Mouse (Mus musculus): ENCODE results near the gene Mtg2. TPM values are rescaled to one million over a fixed set of nuclear protein-coding genes. Genes with fewer than 3 reads are reported as not detected.

Mtg2 gene
- polyA plus RNA-seq, 1 experiment from 2014 or later = 24.4 TPM

DNA sequence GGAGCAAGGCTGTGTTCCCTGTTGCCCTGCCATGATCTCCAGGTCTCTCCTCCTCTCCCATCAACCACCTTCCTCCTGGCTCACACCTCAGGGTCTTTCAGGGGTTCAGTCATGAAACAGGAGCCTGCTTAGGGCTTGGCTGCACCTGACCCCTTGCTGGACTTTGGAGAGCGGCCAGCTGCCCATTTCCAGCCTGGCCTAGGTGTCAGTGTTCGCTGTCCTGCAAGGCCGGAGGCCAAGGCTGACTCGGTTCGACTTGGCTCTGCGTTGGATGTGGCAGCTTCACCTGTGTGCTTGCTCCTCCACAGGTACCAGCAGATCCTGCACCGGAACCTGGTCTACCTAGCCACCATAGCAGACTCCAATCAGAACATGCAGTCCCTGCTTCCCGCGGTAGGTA is 17.4 kb upstream of the Mtg2 start:
- WGBS = 94% methylated on average over 9 of the region's 9 CpGs
- Histone ChIP-seq H3K9ac (no peak overlapping the region), H3K36me3 (peaks cover 38% of the 10 kb centered on the region), H3K4me1 (replicated peaks) (0 out of 2 replicates have a peak, but pooled peaks cover 3% of the 10 kb centered on the region), H3K27ac (no peak overlapping the region), H3K27me3 (no peaks in the 10 kb centered on the region), H3K9me3 (replicated peaks) (no peaks in the 10 kb centered on the region), H3K4me3 (no peak overlapping the region), H3K4me2 (no peak overlapping the region)
- ATAC-seq (replicated peaks; ENCODE audit: insufficient number of reproducible peaks, insufficient read depth, low FRiP score, low read depth) = no peak

GRCm38 (mm10) chr2:180063338-180064131 is 6.9 kb upstream of the Mtg2 start:
- WGBS = 90% methylated on average over 11 of the region's 11 CpGs

DNA sequence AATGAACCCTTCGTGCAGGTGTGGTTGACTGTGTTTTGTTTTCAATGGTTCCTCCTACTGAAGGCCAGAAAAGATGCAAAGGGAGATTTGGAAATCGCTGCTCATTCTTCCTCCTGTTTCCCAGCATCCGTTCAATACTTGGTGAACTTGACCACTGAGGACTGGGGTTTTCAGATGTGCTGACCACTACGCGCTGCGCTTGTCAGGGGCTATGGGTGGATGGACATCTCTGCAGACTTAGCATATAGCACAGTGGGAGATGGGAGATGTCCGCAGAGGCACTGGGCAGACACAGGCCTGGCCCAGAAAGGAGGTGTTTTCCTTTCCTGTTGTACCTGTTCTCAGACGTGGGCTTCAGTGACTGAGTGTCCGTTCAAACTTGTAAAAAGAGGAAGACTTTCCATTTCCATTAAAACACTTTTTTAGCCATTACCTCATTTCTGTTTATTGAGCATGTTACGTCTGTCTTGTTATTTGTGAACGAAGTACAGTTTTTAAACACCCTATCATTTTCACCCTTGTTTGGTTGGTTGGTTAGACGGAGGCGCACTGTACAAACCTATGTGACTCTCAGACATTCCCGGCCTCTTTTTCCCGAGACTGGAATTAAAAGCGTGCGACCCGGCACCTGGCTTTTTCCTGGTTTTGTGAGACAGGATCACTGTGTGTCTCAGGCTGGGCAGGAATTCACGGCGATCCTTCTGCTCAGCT is 463 bp upstream of the Mtg2 start:
- Histone ChIP-seq H3K27me3 (no peaks in the 10 kb centered on the region), H3K4me3 (peak overlapping the region; percentile 80), H3K4me1 (replicated peaks) (peaks cover 10% of the 10 kb centered on the region), H3K36me3 (peaks cover 8% of the 10 kb centered on the region; the same call in 1 of the 2 replicates), H3K9ac (peak overlapping the region; percentile 75), H3K27ac (peak overlapping the region; percentile 80), H3K9me3 (replicated peaks) (no peaks in the 10 kb centered on the region), H3K4me2 (peak overlapping the region; percentile 76)
- ATAC-seq (replicated peaks; ENCODE audit: insufficient number of reproducible peaks, insufficient read depth, low FRiP score, low read depth) = no peak; the same call in 1 of the 2 replicates
- WGBS = 32% methylated on average over 20 of the region's 20 CpGs

More at GRCm38 (mm10) chr2:180063338-180064131, 6.9 kb upstream of the Mtg2 start:
- no peak overlapping the region for H3K27ac ChIP-seq
- no peak overlapping the region for H3K4me2 ChIP-seq
- H3K4me1 ChIP-seq (replicated peaks) = no peaks in the 10 kb centered on the region
- H3K9me3 ChIP-seq (replicated peaks) = no peaks in the 10 kb centered on the region
- H3K9ac ChIP-seq = no peak overlapping the region
- no peaks in the 10 kb centered on the region for H3K27me3 ChIP-seq
- peaks cover 49% of the 10 kb centered on the region for H3K36me3 ChIP-seq
- no peak overlapping the region for H3K4me3 ChIP-seq
- no peak for ATAC-seq (replicated peaks; ENCODE audit: insufficient number of reproducible peaks, insufficient read depth, low FRiP score, low read depth)

DNA sequence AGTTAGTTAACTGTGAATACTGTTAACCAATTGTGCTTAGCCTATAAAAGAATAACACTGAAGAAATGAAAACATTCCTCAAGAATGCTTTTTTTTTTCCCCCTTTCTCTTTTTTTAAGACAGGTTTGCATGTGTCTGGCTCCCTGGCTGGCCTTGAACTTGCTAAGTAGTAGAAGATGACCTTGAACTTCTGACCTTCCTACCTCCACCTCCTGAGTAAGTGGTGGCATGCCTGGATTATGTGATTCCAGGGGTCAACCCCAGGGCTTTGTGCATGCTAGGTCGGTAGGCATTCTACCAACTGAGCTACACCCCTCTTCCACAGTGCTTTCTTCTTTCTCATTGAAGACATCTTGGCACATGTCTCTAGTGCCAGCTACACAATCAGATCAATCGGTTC is 1.3 kb downstream of the Mtg2 start:
- peaks cover 8% of the 10 kb centered on the region; the same call in 1 of the 2 replicates for H3K36me3 ChIP-seq
- H3K27ac ChIP-seq = no peak overlapping the region
- H3K9ac ChIP-seq = no peak overlapping the region
- ATAC-seq (replicated peaks; ENCODE audit: insufficient number of reproducible peaks, insufficient read depth, low FRiP score, low read depth) = no peak
- no peak overlapping the region for H3K4me3 ChIP-seq
- H3K4me1 ChIP-seq (replicated peaks) = peaks cover 10% of the 10 kb centered on the region
- 79% methylated on average over 2 of the region's 2 CpGs for WGBS
- no peak overlapping the region for H3K4me2 ChIP-seq
- H3K9me3 ChIP-seq (replicated peaks) = no peaks in the 10 kb centered on the region
- H3K27me3 ChIP-seq = no peaks in the 10 kb centered on the region

GRCm38 (mm10) chr2:180072886-180073285 is 2.5 kb downstream of the Mtg2 start:
- no peak overlapping the region for H3K27ac ChIP-seq
- H3K4me3 ChIP-seq = no peak overlapping the region
- no peaks in the 10 kb centered on the region for H3K27me3 ChIP-seq
- H3K9ac ChIP-seq = no peak overlapping the region
- peaks cover 10% of the 10 kb centered on the region for H3K4me1 ChIP-seq (replicated peaks)
- 86% methylated on average over 7 of the region's 7 CpGs for WGBS
- peaks cover 1% of the 10 kb centered on the region; the same call in 1 of the 2 replicates for H3K36me3 ChIP-seq
- no peaks in the 10 kb centered on the region for H3K9me3 ChIP-seq (replicated peaks)
- no peak overlapping the region for H3K4me2 ChIP-seq
- no peak for ATAC-seq (replicated peaks; ENCODE audit: insufficient number of reproducible peaks, insufficient read depth, low FRiP score, low read depth)

GRCm38 (mm10) chr2:180077622-180078021 is 7.2 kb downstream of the Mtg2 start:
- Histone ChIP-seq H3K4me2 (no peak overlapping the region), H3K27me3 (no peaks in the 10 kb centered on the region), H3K9me3 (replicated peaks) (no peaks in the 10 kb centered on the region), H3K27ac (no peak overlapping the region), H3K36me3 (peaks cover 16% of the 10 kb centered on the region; the same call in 1 of the 2 replicates), H3K4me3 (no peak overlapping the region), H3K4me1 (replicated peaks) (no peaks in the 10 kb centered on the region), H3K9ac (no peak overlapping the region)
- 57% methylated on average over 3 of the region's 3 CpGs for WGBS
- ATAC-seq (replicated peaks; ENCODE audit: insufficient number of reproducible peaks, insufficient read depth, low FRiP score, low read depth) = no peak

DNA sequence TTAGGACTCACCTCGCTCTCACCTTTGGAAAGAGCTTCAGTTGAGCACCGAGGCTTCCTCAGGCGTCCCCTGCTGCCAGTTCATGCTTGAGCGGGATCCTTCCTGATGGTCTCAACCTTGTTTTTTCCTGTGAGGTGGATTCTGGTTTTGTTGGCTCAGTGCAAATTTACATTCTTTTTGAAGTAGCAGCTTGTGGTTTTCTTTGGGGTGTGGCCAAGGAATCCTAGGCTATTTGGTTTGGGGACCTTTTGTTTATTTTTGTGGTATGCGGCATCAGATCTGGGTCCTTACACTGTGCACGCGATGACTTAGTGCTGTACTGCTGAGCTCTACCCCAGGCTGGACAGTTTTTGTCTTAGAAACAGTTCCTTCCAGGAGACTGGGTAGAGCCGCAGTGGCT is 10.3 kb downstream of the Mtg2 start:
- ATAC-seq (replicated peaks; ENCODE audit: insufficient number of reproducible peaks, insufficient read depth, low FRiP score, low read depth) = no peak
- Histone ChIP-seq H3K4me3 (no peak overlapping the region), H3K36me3 (peaks cover 31% of the 10 kb centered on the region; the same call in 1 of the 2 replicates), H3K4me1 (replicated peaks) (no peaks in the 10 kb centered on the region), H3K4me2 (no peak overlapping the region), H3K27ac (no peak overlapping the region), H3K27me3 (no peaks in the 10 kb centered on the region), H3K9me3 (replicated peaks) (no peaks in the 10 kb centered on the region), H3K9ac (no peak overlapping the region)
- 92% methylated on average over 8 of the region's 8 CpGs for WGBS

DNA sequence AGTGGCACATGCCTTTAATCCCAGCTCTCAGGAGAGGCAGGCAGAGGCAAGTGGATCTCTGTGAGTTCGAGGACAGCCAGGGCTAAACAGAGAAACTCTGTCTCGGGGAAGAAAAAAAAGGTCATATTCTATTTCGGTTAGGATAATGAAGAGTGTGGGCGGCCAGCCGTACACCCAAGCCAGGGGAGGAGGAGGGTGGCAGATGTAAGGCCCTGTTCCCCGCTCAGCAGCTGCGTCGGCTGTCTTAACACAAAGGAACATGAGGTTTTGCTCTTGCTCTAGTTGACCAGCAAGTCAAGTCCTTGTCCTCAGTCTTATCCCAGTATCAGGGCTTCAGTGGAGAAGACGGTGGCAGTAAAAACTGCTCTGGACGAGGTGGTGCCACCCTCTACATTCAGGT is 12.7 kb downstream of the Mtg2 start:
- H3K9me3 ChIP-seq (replicated peaks) = no peaks in the 10 kb centered on the region
- no peaks in the 10 kb centered on the region for H3K4me1 ChIP-seq (replicated peaks)
- no peaks in the 10 kb centered on the region for H3K27me3 ChIP-seq
- no peak overlapping the region for H3K4me3 ChIP-seq
- H3K36me3 ChIP-seq = peaks cover 34% of the 10 kb centered on the region; the same call in 1 of the 2 replicates
- H3K9ac ChIP-seq = no peak overlapping the region
- no peak overlapping the region for H3K27ac ChIP-seq
- no peak for ATAC-seq (replicated peaks; ENCODE audit: insufficient number of reproducible peaks, insufficient read depth, low FRiP score, low read depth)
- WGBS = 86% methylated on average over 10 of the region's 10 CpGs
- H3K4me2 ChIP-seq = no peak overlapping the region

- WGBS = 34% methylated on average over 3 of the region's 3 CpGs
- H3K27ac ChIP-seq = no peak overlapping the region
- no peak for ATAC-seq (replicated peaks; ENCODE audit: insufficient number of reproducible peaks, insufficient read depth, low FRiP score, low read depth)
- no peak overlapping the region for H3K9ac ChIP-seq
- no peaks in the 10 kb centered on the region for H3K9me3 ChIP-seq (replicated peaks)
- no peak overlapping the region for H3K4me3 ChIP-seq
- peaks cover 29% of the 10 kb centered on the region; the same call in 1 of the 2 replicates for H3K36me3 ChIP-seq
- H3K4me1 ChIP-seq (replicated peaks) = no peaks in the 10 kb centered on the region
- H3K4me2 ChIP-seq = no peak overlapping the region
- no peaks in the 10 kb centered on the region for H3K27me3 ChIP-seq
These were observed 14.2 kb downstream of the Mtg2 start for GRCm38 (mm10) chr2:180084565-180084964.

DNA sequence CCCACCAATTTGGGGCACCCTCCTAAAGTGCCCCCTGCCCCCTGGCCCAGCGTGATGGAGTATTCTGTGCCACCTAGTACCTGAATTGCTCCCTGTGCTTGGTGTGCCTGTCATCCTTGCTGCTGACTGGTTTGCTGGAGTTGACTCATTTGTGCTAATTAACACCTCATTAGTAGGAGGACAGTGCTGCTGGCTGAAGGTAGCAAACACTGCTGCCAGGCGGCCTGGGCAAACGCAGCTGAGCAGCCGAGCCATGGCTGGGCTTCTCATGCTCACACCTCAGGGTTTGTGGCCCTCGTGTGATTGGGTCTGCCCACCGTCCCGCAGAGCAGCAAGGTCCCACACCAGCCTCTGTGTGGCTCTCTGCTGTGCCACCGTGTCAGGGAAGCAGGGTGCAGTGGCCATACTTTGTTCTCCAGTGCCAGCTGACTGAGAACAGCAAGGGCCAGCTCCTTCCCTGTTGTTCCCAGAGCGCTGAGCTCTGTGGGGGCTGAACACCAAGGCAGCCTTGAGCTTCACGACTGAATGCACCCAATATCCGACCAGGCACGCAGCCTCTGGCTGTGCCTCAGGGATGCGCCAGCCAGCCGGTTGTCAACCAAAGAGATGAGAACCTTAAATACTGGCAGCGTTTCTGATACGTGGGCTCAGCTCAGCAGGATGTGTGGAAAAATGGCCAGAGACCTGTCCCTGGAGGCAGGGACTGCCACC is 15.7 kb downstream of the Mtg2 start:
- Histone ChIP-seq H3K27ac (no peak overlapping the region), H3K4me1 (replicated peaks) (no peaks in the 10 kb centered on the region), H3K4me2 (no peak overlapping the region), H3K4me3 (no peak overlapping the region), H3K36me3 (peaks cover 29% of the 10 kb centered on the region; the same call in 1 of the 2 replicates), H3K27me3 (peaks cover 10% of the 10 kb centered on the region; the same call in 1 of the 2 replicates), H3K9me3 (replicated peaks) (no peaks in the 10 kb centered on the region), H3K9ac (no peak overlapping the region)
- no peak for ATAC-seq (replicated peaks; ENCODE audit: insufficient number of reproducible peaks, insufficient read depth, low FRiP score, low read depth)
- WGBS = 71% methylated on average over 16 of the region's 16 CpGs

- H3K9ac ChIP-seq = no peak overlapping the region
- H3K27me3 ChIP-seq = peaks cover 10% of the 10 kb centered on the region; the same call in 1 of the 2 replicates
- H3K36me3 ChIP-seq = peaks cover 29% of the 10 kb centered on the region; the same call in 1 of the 2 replicates
- no peaks in the 10 kb centered on the region for H3K4me1 ChIP-seq (replicated peaks)
- ATAC-seq (replicated peaks; ENCODE audit: insufficient number of reproducible peaks, insufficient read depth, low FRiP score, low read depth) = no peak
- WGBS = 79% methylated on average over 5 of the region's 5 CpGs
- no peak overlapping the region for H3K27ac ChIP-seq
- no peak overlapping the region for H3K4me3 ChIP-seq
- no peak overlapping the region for H3K4me2 ChIP-seq
- H3K9me3 ChIP-seq (replicated peaks) = no peaks in the 10 kb centered on the region
These were observed 16.2 kb downstream of the Mtg2 start for GRCm38 (mm10) chr2:180086637-180087027.
